Mouse (Mus musculus): ENCODE measurements around the gene Gm436. TPM values are rescaled to one million over a fixed set of nuclear protein-coding genes. Genes with fewer than 3 reads are reported as not detected.

The Gm436 gene
- not detected in 2 replicates for polyA plus RNA-seq (2012; rRNA removed)

DNA sequence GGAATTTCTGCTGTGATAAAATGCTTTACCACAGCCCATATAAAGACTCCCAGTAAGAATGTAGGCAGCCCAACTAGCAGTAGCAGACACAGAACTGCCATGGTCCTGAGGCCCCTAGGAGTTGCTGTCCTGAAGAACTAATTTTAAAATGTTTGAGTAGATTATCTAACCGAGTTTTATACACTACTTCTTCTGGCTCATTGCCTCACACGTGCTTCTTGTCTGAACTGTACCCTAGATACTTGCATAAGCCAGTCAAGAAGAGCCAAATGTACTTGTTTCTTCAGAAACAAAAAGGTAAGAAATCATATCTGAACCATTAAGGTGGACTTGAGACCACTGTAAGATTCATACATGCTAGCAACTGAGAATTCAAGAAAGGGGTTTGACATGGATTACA is at the start of gene Gm436:
Gene Gm436 (minus strand): TSS at position 101 of the 400 bp plus-strand sequence.

DNA sequence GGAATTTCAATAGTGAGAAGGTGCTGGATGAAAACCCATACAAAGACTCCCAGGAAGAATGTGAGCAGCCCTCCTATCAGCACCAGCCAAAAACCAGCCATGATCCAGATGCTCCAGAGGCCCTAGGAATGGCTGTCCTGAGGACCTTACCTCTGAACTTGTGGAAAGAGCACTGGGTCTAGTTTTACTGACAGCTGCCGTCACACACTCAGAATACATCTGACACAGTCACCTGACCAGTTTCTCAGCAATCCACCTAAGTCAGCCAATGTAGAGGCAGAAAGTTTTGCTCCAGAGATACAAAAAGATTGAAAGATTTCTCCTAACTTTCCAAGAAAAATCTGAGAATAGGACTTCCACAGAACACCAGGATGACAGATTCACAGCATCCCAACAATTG is 35.1 kb upstream of the Gm436 start, which contains the start of gene Gm13178:
Gene Gm13178 (minus strand): TSS at position 101 of the 400 bp plus-strand sequence.

Other genes starting within 250 kb of the Gm436 start
- 0.08 and 0.09 TPM in 2 replicates for gene 1700012P22Rik, start 247.6 kb downstream of the Gm436 start, polyA plus RNA-seq (2012; rRNA removed)
- gene Gm9944, start 233.1 kb downstream of the Gm436 start, polyA plus RNA-seq (2012; rRNA removed) = not detected in 2 replicates
- gene Aadacl3, start 222.6 kb downstream of the Gm436 start, polyA plus RNA-seq (2012; rRNA removed) = not detected in 2 replicates
- gene 9430007A20Rik, start 166.5 kb downstream of the Gm436 start, polyA plus RNA-seq (2012; rRNA removed) = not detected in 2 replicates
- gene Gm13124, start 121.2 kb downstream of the Gm436 start, polyA plus RNA-seq (2012; rRNA removed) = not detected in 2 replicates
- gene Aadacl4, start 72.7 kb downstream of the Gm436 start, polyA plus RNA-seq (2012; rRNA removed) = not detected in 2 replicates
- not detected in 2 replicates for gene Gm13178, start 35.0 kb upstream of the Gm436 start, polyA plus RNA-seq (2012; rRNA removed)
- gene Gm438, start 100.2 kb upstream of the Gm436 start, polyA plus RNA-seq (2012; rRNA removed) = not detected in 2 replicates
- gene Dhrs3, start 206.5 kb upstream of the Gm436 start, polyA plus RNA-seq (2012; rRNA removed) = 13.9 and 25.4 TPM in 2 replicates